Mouse (Mus musculus) embryonic facial prominence, embryonic 14.5 days (tissue): ENCODE results near the gene Ptprs. TPM values are rescaled to one million over a fixed set of nuclear protein-coding genes. Genes with fewer than 3 reads are reported as not detected.

Source experiments
- ATAC-seq: fragments of 200-750 bp; cut with Nextera tagmentation; 2 replicates; pipeline ENCODE4 v1.8.0; 2017; ENCODE audit warnings: low read depth, moderate number of reproducible peaks, moderate TSS enrichment
- DNase-seq: peaks from one replicate; pipeline ENCODE4 v3.0.0-alpha.2; 2015; ENCODE audit warnings: low spot score
- H3K27ac ChIP-seq: fragments of 300-500 bp; sonication (generic); replicated peaks from 2 replicates; pipeline ENCODE4 v1.5.1; 2014; ENCODE audit warnings: low read depth, mild to moderate bottlenecking, low read length, moderate library complexity
- H3K27me3 ChIP-seq: fragments of 300-500 bp; sonication (generic); replicated peaks from 2 replicates; pipeline ENCODE4 v1.6.1; 2014; ENCODE audit warnings: low read length; ENCODE audit not compliant: control insufficient read depth, insufficient read depth
- H3K36me3 ChIP-seq: fragments of 300-500 bp; sonication (generic); 2 replicates; pipeline ENCODE4 v1.6.1; 2014; ENCODE audit warnings: low read length, mixed read lengths; ENCODE audit not compliant: control insufficient read depth, insufficient read depth
- H3K4me1 ChIP-seq: fragments of 300-500 bp; sonication (generic); 2 replicates; pipeline ENCODE4 v1.6.1; 2014; ENCODE audit warnings: antibody characterized with exemption, low read length; ENCODE audit not compliant: control insufficient read depth, insufficient read depth
- H3K4me2 ChIP-seq: fragments of 300-500 bp; sonication (generic); 2 replicates; pipeline ENCODE4 v1.6.1; 2014; ENCODE audit warnings: low read depth, mild to moderate bottlenecking, low read length, moderate library complexity, mixed read lengths
- H3K4me3 ChIP-seq: fragments of 300-500 bp; sonication (generic); 2 replicates; pipeline ENCODE4 v1.5.1; 2014; ENCODE audit warnings: low read depth, mild to moderate bottlenecking, low read length
- H3K9ac ChIP-seq: fragments of 300-500 bp; sonication (generic); 2 replicates; pipeline ENCODE4 v1.6.1; 2014; ENCODE audit warnings: low read depth, mild to moderate bottlenecking, low read length, moderate library complexity, mixed read lengths
- H3K9me3 ChIP-seq: fragments of 300-500 bp; sonication (generic); 2 replicates; pipeline ENCODE4 v1.6.1; 2016; ENCODE audit warnings: low read length; ENCODE audit not compliant: control insufficient read depth
- WGBS: fragments of 180-500 bp; shearing (Covaris S2); extraction: QIAGEN DNeasy Blood & Tissue Kit; methylation state at CpG from one replicate; pipeline ENCODE4 v1.1.7; 2014; 5-methylcytosine and 5-hydroxymethylcytosine counted together
- polyA plus RNA-seq: library from polyadenylated mRNA; unstranded; fragments of >200 nt; fragmentation: Nextera tagmentation; extraction: Ambion mirVana; gene quantifications from 2 replicates; pipeline ENCODE4 v1.2.1, GENCODE M21; 2014

Gene Ptprs
- polyA plus RNA-seq, 1 experiment from 2014 or later, result 104 TPM

DNA sequence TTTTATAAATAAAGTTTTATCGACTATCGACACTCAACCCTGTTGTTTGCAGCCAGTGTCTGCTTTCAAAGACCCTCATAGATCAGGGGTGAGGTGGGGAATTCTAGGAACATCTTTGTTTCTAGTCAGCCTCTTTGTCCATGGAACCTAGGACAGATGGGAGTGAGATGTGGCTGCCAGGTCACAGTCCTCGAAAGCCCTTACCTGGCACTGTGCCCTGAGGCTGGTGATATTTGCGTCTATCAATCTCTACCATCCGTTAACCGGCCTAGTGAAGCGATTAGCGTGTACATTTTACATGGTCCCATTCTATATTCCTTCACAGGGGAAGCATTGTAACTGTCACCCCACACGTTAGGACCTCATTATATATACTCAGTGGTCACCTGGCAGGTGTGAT lies 9.6 kb upstream of the Ptprs start:
- Histone ChIP-seq H3K9me3 (peaks cover 1% of the 10 kb centered on the region; the same call in 1 of the 2 replicates), H3K36me3 (no peaks in the 10 kb centered on the region), H3K4me1 (no peaks in the 10 kb centered on the region), H3K4me3 (no peak overlapping the region), H3K27me3 (no peaks in the 10 kb centered on the region), H3K27ac (no peak overlapping the region), H3K9ac (no peak overlapping the region), H3K4me2 (no peak overlapping the region)
- DNase-seq (no peak), ATAC-seq (no peak)
- 94% methylated on average over 9 of the region's 9 CpGs for WGBS

DNA sequence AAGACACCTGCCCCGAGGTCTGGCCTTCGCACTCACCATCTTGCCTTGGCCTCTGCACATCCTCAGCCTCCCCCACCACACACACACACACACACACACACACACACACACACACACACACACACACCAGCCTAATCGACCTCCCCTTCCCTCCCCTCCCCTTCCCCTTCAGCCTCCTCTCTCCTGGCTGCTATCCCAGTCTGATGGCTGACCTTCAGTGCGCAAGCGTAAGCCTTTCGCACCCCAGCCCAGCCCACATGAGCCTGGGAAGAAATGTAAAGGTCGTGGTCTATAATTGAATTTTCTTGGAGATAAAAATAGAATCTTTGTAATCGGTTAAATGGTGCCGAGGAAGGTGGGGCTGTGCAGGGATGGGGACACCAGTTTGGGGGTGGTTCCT lies 8.8 kb upstream of the Ptprs start:
- 65% methylated on average over 8 of the region's 9 CpGs for whole genome bisulfite sequencing
- ATAC-seq, result no peak
- H3K9me3 ChIP-seq, result no peaks in the 10 kb centered on the region
- no peak overlapping the region for H3K4me2 ChIP-seq
- H3K4me3 ChIP-seq, result no peak overlapping the region
- H3K27ac ChIP-seq, result no peak overlapping the region
- no peaks in the 10 kb centered on the region for H3K4me1 ChIP-seq
- no peaks in the 10 kb centered on the region for H3K27me3 ChIP-seq
- H3K9ac ChIP-seq, result no peak overlapping the region
- DNase-seq, result peak; percentile 48
- H3K36me3 ChIP-seq, result no peaks in the 10 kb centered on the region

DNA sequence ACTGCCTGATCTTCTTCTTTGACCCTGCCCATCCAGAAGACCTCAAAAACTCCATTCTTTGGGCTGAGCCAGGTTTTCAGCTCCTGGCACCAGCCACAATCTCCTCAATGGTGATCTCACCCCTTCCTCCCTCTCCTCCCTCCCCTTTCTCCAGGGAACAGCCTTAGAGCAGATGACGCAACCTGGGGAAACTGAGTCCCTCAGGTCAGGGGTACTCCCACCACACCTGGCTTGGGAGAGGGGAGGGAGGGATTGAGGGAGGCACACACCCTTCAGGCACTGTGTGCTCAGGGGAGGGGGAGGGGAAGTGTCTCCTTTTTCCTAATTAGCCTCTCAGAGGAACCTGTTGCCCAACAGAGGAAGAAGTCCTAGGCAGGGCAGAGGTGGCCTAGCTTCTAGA lies 6.4 kb upstream of the Ptprs start:
- Histone ChIP-seq H3K4me1 (no peaks in the 10 kb centered on the region), H3K27me3 (no peaks in the 10 kb centered on the region), H3K9me3 (no peaks in the 10 kb centered on the region), H3K36me3 (no peaks in the 10 kb centered on the region), H3K27ac (no peak overlapping the region), H3K9ac (no peak overlapping the region), H3K4me2 (no peak overlapping the region), H3K4me3 (no peak overlapping the region)
- no peak for ATAC-seq
- DNase-seq, result no peak
- 67% methylated on average over 1 of the region's 1 CpGs for WGBS

DNA sequence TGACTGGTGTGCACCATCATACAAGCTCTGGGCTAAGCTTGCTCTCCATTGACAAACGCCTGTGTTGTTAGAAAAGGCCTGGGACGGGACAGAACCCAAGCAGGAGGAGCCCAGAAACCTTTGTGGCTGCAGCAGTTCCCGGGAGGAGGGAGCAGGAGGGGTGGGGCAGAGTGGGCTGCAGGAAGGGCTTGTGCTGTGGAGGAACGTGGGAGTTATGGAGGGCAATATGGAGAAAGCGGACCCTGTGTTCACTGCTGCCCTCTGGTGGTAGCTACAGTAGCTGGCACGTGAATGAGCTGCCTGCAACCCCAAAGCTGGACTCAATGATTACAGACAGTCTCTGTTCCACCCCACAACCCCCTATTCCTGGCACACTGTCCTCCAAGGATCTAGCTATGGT lies 3.1 kb upstream of the Ptprs start:
- Histone ChIP-seq H3K27ac (no peak overlapping the region), H3K9me3 (0 out of 2 replicates have a peak, but pooled peaks cover 4% of the 10 kb centered on the region), H3K4me2 (no peak overlapping the region), H3K4me1 (peaks cover 10% of the 10 kb centered on the region), H3K4me3 (no peak overlapping the region), H3K36me3 (no peaks in the 10 kb centered on the region), H3K9ac (no peak overlapping the region), H3K27me3 (peaks cover 13% of the 10 kb centered on the region)
- peak; percentile 5; the same call in 1 of the 2 replicates for ATAC-seq
- 13% methylated on average over 6 of the region's 6 CpGs for WGBS
- peak; percentile 65 for DNase-seq

DNA sequence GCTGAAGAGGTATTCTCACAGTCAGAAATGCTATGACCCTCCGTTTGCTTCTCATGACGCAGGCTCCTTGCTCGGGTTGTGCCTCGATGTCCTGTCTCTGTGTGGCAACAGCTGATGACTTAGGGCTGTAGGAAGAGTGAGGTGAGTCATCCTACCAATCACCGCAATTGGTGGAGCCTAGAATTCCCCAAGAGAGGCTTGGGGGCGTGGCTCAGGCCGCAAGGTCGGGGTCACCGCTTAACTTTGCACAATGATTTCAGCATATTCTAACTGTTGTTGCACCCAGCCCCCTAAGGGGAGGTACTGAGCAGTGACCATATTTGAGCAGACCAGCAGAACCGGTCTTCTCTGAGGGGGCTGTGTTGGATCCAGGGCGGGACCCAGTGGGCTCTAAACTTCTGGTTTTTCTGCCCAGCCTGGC lies 1.9 kb upstream of the Ptprs start:
- no peak overlapping the region for H3K27ac ChIP-seq
- no peak for ATAC-seq
- no peaks in the 10 kb centered on the region for H3K36me3 ChIP-seq
- H3K9me3 ChIP-seq, result 0 out of 2 replicates have a peak, but pooled peaks cover 4% of the 10 kb centered on the region
- H3K4me2 ChIP-seq, result no peak overlapping the region
- no peak overlapping the region for H3K4me3 ChIP-seq
- peaks cover 25% of the 10 kb centered on the region for H3K27me3 ChIP-seq
- peak; percentile 38 for DNase-seq
- H3K9ac ChIP-seq, result no peak overlapping the region
- peaks cover 22% of the 10 kb centered on the region for H3K4me1 ChIP-seq
- WGBS, result 58% methylated on average over 11 of the region's 11 CpGs

DNA sequence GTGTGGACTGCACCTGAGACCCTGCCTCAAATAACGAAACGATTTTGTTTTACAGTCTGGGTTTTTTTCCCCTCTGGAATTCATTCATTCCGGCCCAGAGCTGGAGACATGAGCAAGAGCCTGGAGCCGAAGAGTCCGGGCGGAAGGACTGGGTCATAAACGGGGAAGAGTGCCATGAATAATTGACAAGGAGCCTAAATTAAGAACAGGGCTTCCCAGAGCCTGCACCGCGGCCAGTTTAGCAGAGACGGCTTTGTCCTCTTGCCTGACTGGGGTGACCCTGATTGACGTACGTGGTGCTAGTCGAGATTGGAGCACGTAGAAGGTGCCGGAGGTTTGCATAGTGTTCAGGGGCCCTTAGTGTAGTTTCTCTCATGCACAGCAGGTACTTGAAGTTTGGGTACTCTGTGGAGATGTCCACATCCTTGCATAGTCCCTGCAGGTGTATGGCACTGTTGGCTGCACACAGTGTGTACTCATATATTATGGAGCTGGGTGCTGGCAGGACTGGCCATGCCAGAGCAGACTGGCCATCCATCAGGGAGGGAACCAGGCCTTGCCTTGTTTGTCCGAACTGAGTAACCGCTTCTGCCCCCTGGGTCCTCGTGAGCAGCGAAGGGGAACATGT lies 1.0 kb upstream of the Ptprs start:
- no peak for DNase-seq
- H3K9me3 ChIP-seq, result 0 out of 2 replicates have a peak, but pooled peaks cover 4% of the 10 kb centered on the region
- no peak for ATAC-seq
- no peak overlapping the region for H3K4me3 ChIP-seq
- WGBS, result 84% methylated on average over 19 of the region's 19 CpGs
- H3K27me3 ChIP-seq, result peaks cover 29% of the 10 kb centered on the region
- H3K27ac ChIP-seq, result no peak overlapping the region
- peaks cover 31% of the 10 kb centered on the region for H3K4me1 ChIP-seq
- H3K4me2 ChIP-seq, result no peak overlapping the region
- H3K9ac ChIP-seq, result no peak overlapping the region
- H3K36me3 ChIP-seq, result no peaks in the 10 kb centered on the region

DNA sequence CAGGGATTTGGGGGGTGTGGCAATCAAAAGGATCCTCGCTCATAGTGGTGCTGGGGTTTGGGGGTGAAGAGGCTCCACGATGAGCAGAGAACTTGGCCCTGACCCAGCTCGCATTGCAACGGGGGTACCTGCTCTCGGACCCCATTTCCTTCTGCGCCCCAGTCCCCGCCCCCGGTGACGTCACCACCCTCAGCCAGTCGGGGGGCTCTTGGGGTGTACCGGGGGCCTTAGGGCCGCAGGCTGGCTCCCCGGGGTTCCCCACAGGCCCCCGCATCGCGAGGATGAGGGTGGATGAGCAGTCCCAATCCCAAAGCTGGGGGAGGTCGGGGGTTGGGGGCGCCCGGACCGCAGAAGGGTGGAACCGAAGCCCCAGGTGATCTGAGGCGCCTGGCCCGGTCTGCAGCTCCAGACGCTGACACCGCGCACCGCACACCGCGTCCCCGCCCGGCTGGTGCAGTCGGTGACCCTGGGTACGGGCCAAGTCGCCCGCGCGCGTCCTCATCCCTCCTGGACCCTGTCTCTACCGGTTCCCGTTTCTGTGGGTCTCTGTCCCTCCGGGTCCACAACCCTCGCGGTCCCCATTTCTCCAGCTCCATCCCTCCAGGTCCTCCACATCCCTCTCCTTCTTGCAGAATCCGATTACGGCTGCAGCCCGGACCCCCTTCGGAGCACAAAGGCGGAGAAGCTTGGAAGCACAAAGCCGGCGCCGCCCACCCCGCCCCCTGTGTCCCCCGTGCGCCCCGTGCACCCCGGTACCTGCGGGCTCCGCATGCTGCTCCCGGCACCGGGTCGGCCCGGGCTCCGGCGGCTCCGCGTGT lies 490 bp downstream of the Ptprs start:
- Histone ChIP-seq H3K27me3 (peaks cover 29% of the 10 kb centered on the region), H3K4me3 (peak overlapping the region; percentile 66), H3K9me3 (0 out of 2 replicates have a peak, but pooled peaks cover 4% of the 10 kb centered on the region), H3K36me3 (no peaks in the 10 kb centered on the region), H3K4me2 (peak overlapping the region; percentile 96), H3K27ac (peak overlapping the region; percentile 85), H3K4me1 (peaks cover 33% of the 10 kb centered on the region), H3K9ac (peak overlapping the region; percentile 92)
- 0% methylated on average over 35 of the region's 66 CpGs for whole genome bisulfite sequencing
- ATAC-seq (peak; percentile 38), DNase-seq (no peak)

DNA sequence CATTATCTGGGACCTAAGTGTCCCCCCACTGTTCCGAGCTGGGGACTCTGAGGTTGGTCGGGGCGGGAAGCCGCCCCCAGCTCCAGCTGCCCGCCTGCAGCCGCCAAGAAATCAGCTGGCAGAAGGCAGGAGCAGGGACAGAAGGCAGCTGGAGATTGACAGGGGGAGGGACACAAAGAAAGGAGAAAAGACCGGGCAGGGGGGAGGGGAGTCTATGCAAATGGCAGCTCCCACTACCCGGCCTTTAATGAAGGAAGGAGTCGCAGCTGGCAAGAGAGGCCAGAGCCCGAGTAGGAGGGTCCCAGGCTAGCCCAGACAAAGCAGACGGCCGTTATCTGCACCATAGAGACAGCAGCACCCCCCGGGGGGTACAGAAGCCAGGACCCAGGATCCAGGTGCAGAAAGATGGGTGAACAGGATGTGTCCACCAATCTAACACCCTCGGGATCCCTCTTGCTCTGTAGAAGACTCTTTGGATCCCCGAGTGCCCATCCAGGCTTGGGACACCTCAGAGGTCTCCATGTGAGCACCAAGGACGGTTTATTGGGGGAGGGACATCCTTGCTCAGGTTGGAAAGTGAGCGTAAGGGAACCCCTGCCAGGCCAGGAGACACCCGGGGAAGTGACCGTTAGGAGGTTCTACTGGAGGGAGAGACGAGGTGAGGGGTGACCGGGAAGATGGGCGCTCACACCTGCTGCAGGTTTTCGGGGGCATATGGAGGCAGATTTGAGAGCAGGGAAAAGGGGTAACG lies 1.3 kb downstream of the Ptprs start:
- Histone ChIP-seq H3K27me3 (peaks cover 29% of the 10 kb centered on the region), H3K36me3 (no peaks in the 10 kb centered on the region), H3K9me3 (0 out of 2 replicates have a peak, but pooled peaks cover 4% of the 10 kb centered on the region), H3K9ac (peak overlapping the region; percentile 92), H3K27ac (no peak overlapping the region; the same call in 1 of the 2 replicates), H3K4me1 (peaks cover 40% of the 10 kb centered on the region), H3K4me3 (peak overlapping the region; percentile 66), H3K4me2 (peak overlapping the region; percentile 96)
- ATAC-seq, result 0 out of 2 replicates have a peak, but pooled peaks have one; percentile 1
- WGBS, result 1% methylated on average over 21 of the region's 24 CpGs
- DNase-seq, result peak; percentile 81
